Mouse (Mus musculus): ENCODE measurements at regions not wholly inside any gene's neighbourhood (a gene's known extent, or its start where the extent isn't known, plus 50 kb on each side); places are given as distances from the start of the nearest gene placed in this dataset.

DNA sequence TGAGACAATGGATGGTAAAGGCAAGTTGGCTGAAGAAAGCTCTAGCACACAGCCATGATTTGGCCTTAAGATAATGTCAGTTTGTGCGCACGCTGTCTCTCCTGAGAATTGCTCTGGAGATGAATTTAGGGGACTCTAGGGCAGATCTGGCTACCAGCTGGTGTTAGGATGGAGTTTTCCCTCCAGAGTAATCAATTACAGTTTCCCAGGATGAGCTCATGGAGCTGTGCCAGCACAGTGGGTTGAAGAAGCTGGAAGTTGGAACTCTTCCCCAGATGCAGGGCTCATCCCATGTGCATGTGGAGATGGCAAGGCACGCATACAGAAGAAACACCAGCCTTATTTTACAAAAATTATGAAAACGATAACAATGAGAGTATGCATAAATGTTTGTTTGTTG, 481.0 kb downstream of the Gm826 start:
- no peak for TF ChIP-seq CTCF (IDR thresholded peaks at IDR 0.05; ENCODE audit: borderline replicate concordance, insufficient read depth, low read depth, low read length)
- TF ChIP-seq POLR2A (IDR thresholded peaks at IDR 0.05; ENCODE audit: borderline replicate concordance, insufficient read depth, low read length), result no peak
